Mouse (Mus musculus) A20 (cell line): Measurements from ENCODE around the gene Zfp950.
A peak's percentile ranks its signal among the peaks of the same experiment; 100 is the strongest.

Experiments used
- DNase-seq: peaks from one replicate; pipeline ENCODE4 v3.0.0-alpha.2; 2011; ENCODE audit warnings: low read depth, low spot score

Zfp950 gene

GRCm38 (mm10) chr19:61057581-61057980 lies 83.1 kb downstream of the Zfp950 start:
- DNase-seq, result no peak

- DNase-seq, result peak; percentile 48
Observed at GRCm38 (mm10) chr19:61056783-61057410, 83.7 kb downstream of the Zfp950 start.

GRCm38 (mm10) chr19:61052786-61053185 lies 87.9 kb downstream of the Zfp950 start:
- DNase-seq, result no peak

- DNase-seq, result no peak
Observed at GRCm38 (mm10) chr19:61052008-61052407, 88.6 kb downstream of the Zfp950 start.

GRCm38 (mm10) chr19:61051151-61051550 lies 89.5 kb downstream of the Zfp950 start:
- no peak for DNase-seq

- no peak for DNase-seq
Observed at GRCm38 (mm10) chr19:61049413-61049812, 91.2 kb downstream of the Zfp950 start.

- DNase-seq, result no peak
Observed at GRCm38 (mm10) chr19:61048646-61049045, 92.0 kb downstream of the Zfp950 start.

GRCm38 (mm10) chr19:61039151-61039550 lies 101.5 kb downstream of the Zfp950 start:
- no peak for DNase-seq

- no peak for DNase-seq
Observed at GRCm38 (mm10) chr19:61031570-61031969, 109.1 kb downstream of the Zfp950 start.

GRCm38 (mm10) chr19:61021939-61022566 lies 118.6 kb downstream of the Zfp950 start:
- no peak for DNase-seq

GRCm38 (mm10) chr19:61021502-61021901 lies 119.1 kb downstream of the Zfp950 start:
- no peak for DNase-seq

GRCm38 (mm10) chr19:61017477-61018266 lies 123.0 kb downstream of the Zfp950 start:
- no peak for DNase-seq

GRCm38 (mm10) chr19:61009266-61009665 lies 131.4 kb downstream of the Zfp950 start:
- DNase-seq, result no peak
